Mouse (Mus musculus) ES-E14 (cell line): ENCODE measurements around the gene Pgghg.

Source experiments
- HCFC1 ChIP-seq: IDR thresholded peaks from 2 replicates; pipeline ENCODE4 v1.6.1; 2012; ENCODE audit warnings: low read length, inconsistent platforms, borderline replicate concordance; ENCODE audit not compliant: insufficient read depth
- ZC3H11A ChIP-seq: IDR thresholded peaks from 2 replicates; pipeline ENCODE4 v1.6.1; 2012; ENCODE audit warnings: low read depth, mild to moderate bottlenecking, inconsistent platforms, low read length, borderline replicate concordance

DNA sequence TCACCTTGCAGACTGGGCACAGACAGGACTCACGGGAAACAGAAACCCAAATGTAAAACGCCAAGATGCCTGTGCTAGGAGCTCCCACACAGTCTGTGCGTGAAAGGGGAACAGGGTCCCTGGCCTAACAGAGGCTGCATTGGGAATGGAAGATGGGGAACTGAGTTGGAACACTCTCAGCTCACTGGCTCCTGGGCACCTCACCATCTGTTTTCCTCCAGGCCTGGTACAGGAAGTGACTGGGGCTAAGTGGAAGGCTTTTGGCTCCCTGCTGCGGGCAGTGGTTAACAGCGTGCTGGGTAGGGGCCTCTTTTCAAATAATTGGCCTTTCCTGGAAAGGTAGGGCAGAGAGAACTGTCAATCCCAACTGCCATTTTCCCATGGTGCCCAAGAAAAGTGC, 49.4 kb downstream of the Pgghg start:
- TF ChIP-seq HCFC1 (no peak), ZC3H11A (no peak)
